In the genomic region with DNA sequence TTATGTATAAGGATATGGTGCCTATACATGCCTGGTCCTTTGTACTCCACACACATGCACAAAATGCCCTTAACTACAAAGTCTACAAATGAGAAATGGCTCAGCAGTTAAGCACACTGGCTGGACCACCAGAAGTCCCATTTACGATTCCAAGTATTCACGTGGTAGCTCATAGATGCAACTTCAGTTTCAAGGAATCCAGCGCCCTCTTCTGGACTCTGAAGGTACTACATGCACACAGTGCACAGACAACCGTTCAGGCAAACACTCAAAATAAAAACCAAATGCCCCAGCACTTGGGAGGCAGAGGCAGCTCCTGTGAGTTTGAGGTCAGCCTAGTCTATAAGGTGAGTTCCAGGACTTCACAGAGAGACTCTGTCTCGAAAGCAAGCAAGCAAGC, we compare ENCODE assay signal across 11 mouse cellular contexts. TPM values are rescaled to one million over a fixed set of nuclear protein-coding genes. Genes with fewer than 3 reads are reported as not detected.
A peak's percentile ranks its signal among the peaks of the same experiment; 100 is the strongest.
DNase-seq lines count a peak whose midpoint lies in the region; ATAC-seq and TF ChIP-seq lines count a peak whose summit lies in the region.
"Had no signal": no experiment of that assay in that cellular context is flagged by ENCODE, and none has a peak within 500 bp of the region (broad histone marks: within the 10 kb centered on the region; RNA-seq: fewer than 3 reads in every experiment).

No protein-coding gene starts in this region.

- H3K9ac ChIP-seq in liver, embryonic 12.5 days: no peak overlapping the region
- no peak overlapping the region for H3K9ac ChIP-seq in ES-E14 (ENCODE audit: insufficient read depth, low read depth, low read length, poor library complexity, severe bottlenecking)
- H3K9ac ChIP-seq in liver, postnatal 0 days (replicated peaks): no peak overlapping the region
- H3K9ac ChIP-seq in forebrain, embryonic 16.5 days (replicated peaks; ENCODE audit: low read depth, low read length): no peak overlapping the region

- in situ Hi-C loops in ES-E14 (cut with MboI; ENCODE audit: low sequenced_read_pairs in 2 of 2, unreplicated experiment in 2 of 2): no loop called here

- no peaks in the 10 kb centered on the region for H3K27me3 ChIP-seq in liver, embryonic 12.5 days (replicated peaks)
- no peaks in the 10 kb centered on the region for H3K27me3 ChIP-seq in liver, postnatal 0 days (ENCODE audit: insufficient read depth, low read length)
- no peaks in the 10 kb centered on the region for H3K27me3 ChIP-seq in forebrain, embryonic 16.5 days (replicated peaks; ENCODE audit: control insufficient read depth, insufficient read depth, low read length)

- peak; percentile 48 for DNase-seq in adrenal gland, postnatal 14 days
- no peak for DNase-seq in adrenal gland, adult 18-20 months (ENCODE audit: low spot score in 2 of 2)
- DNase-seq in liver: peak; percentile 63
- DNase-seq in ES-E14 (ENCODE audit: low read depth, low spot score): peak; percentile 85
- peak; percentile 61 for DNase-seq in liver, postnatal 0 days
- DNase-seq in MN1 (ENCODE audit: low spot score): no peak
- DNase-seq: cerebellum, adult 18-20 months had no signal

- H3K9me3 ChIP-seq in liver, embryonic 12.5 days (replicated peaks): no peaks in the 10 kb centered on the region
- no peaks in the 10 kb centered on the region for H3K9me3 ChIP-seq in ES-E14 (ENCODE audit: control insufficient read depth, insufficient read depth, low read depth, low read length)
- no peaks in the 10 kb centered on the region for H3K9me3 ChIP-seq in liver, postnatal 0 days (ENCODE audit: low read length)
- no peaks in the 10 kb centered on the region for H3K9me3 ChIP-seq in forebrain, embryonic 16.5 days (ENCODE audit: control insufficient read depth, low read length)

- 41% methylated on average over 5 of the region's 5 CpGs for WGBS in liver, embryonic 12.5 days (ENCODE audit: insufficient replicate concordance)
- WGBS in liver, postnatal 0 days (ENCODE audit: insufficient replicate concordance): 53% methylated on average over 5 of the region's 5 CpGs
- 49% methylated on average over 5 of the region's 5 CpGs for WGBS in forebrain, embryonic 16.5 days

- ATAC-seq in liver, embryonic 12.5 days: no peak
- ATAC-seq in liver, postnatal 0 days: no peak
- ATAC-seq in forebrain, embryonic 16.5 days: no peak

- no peak overlapping the region for H3K27ac ChIP-seq in liver, embryonic 12.5 days
- no peak overlapping the region for H3K27ac ChIP-seq in ES-E14 (ENCODE audit: insufficient read depth, low read depth, low read length, poor library complexity, severe bottlenecking)
- H3K27ac ChIP-seq in liver, postnatal 0 days (ENCODE audit: low read depth): no peak overlapping the region
- no peak overlapping the region for H3K27ac ChIP-seq in forebrain, embryonic 16.5 days (ENCODE audit: low read length)

- H3K4me3 ChIP-seq in liver, embryonic 12.5 days: no peak overlapping the region
- H3K4me3 ChIP-seq in ES-E14 (ENCODE audit: insufficient read depth in 1 of 2, low read depth in 1 of 2, low read length in 2 of 2, poor library complexity in 1 of 2, severe bottlenecking in 1 of 2): no peak overlapping the region
- no peak overlapping the region for H3K4me3 ChIP-seq in liver, postnatal 0 days (ENCODE audit: low read depth, low read length)
- no peak overlapping the region for H3K4me3 ChIP-seq in forebrain, embryonic 16.5 days (replicated peaks; ENCODE audit: low read length)
- H3K4me3 ChIP-seq: megakaryocyte, embryonic 14.5 days had no signal

- no peak overlapping the region for H3K4me2 ChIP-seq in liver, embryonic 12.5 days
- no peak overlapping the region for H3K4me2 ChIP-seq in liver, postnatal 0 days (ENCODE audit: low read depth, low read length)
- no peak overlapping the region for H3K4me2 ChIP-seq in forebrain, embryonic 16.5 days (ENCODE audit: low read length)

- H3K4me1 ChIP-seq in liver, embryonic 12.5 days: no peaks in the 10 kb centered on the region
- peaks cover 0 to 8% of the 10 kb centered on the region in 2 experiments; a peak in 1 of 4 replicates for H3K4me1 ChIP-seq in ES-E14 (ENCODE audit: control insufficient read depth in 2 of 2, insufficient read depth in 2 of 2, low read length in 2 of 2, poor library complexity in 1 of 2)
- H3K4me1 ChIP-seq in liver, postnatal 0 days (ENCODE audit: insufficient read depth): no peaks in the 10 kb centered on the region
- no peaks in the 10 kb centered on the region for H3K4me1 ChIP-seq in forebrain, embryonic 16.5 days (replicated peaks; ENCODE audit: control insufficient read depth, insufficient read depth, low read length)
- H3K4me1 ChIP-seq: megakaryocyte, embryonic 14.5 days had no signal

- peak; percentile 78 for TF ChIP-seq CTCF in liver, postnatal 0 days (IDR thresholded peaks at IDR 0.05; ENCODE audit: low read depth)

- no peak for TF ChIP-seq EP300 in liver, postnatal 0 days (IDR thresholded peaks at IDR 0.05; ENCODE audit: low read depth)

- peaks cover 11% of the 10 kb centered on the region for H3K36me3 ChIP-seq in liver, embryonic 12.5 days
- peaks cover 4% of the 10 kb centered on the region; the same call in 1 of the 2 replicates for H3K36me3 ChIP-seq in ES-E14 (ENCODE audit: control insufficient read depth, insufficient read depth, low read length, poor library complexity, severe bottlenecking)
- H3K36me3 ChIP-seq in liver, postnatal 0 days (replicated peaks; ENCODE audit: insufficient read depth, low read length): no peaks in the 10 kb centered on the region
- no peaks in the 10 kb centered on the region for H3K36me3 ChIP-seq in forebrain, embryonic 16.5 days (ENCODE audit: control insufficient read depth, insufficient read depth)

TF ChIP-seq in ES-E14, 5 proteins besides CTCF, POLR2A, EP300 and RAD21:
- TF ChIP-seq ZC3H11A (IDR thresholded peaks at IDR 0.05; ENCODE audit: borderline replicate concordance, low read depth, low read length) (peak; percentile 78; the same call in 1 of the 2 replicates), MAFK (IDR thresholded peaks at IDR 0.05; ENCODE audit: insufficient read depth, low read depth, low read length) (no peak)

RNA-seq across cellular contexts. Expression of a gene that starts 8.2 kb away (rescaled TPM):
- not detected in 2 replicates for total RNA-seq in adrenal gland, postnatal 14 days (2021)
- not detected for total RNA-seq in adrenal gland, adult 18-20 months (2021)
- polyA plus RNA-seq in liver, embryonic 12.5 days (2016; fragmentation: Nextera tagmentation; extraction: Ambion mirVana): not detected in 2 replicates
- total RNA-seq in ES-E14 (2012; rRNA removed): not detected in 2 replicates
- not detected in 2 replicates for polyA plus RNA-seq in liver, postnatal 0 days (2015; fragmentation: Nextera tagmentation; extraction: Ambion mirVana)
- polyA plus RNA-seq in forebrain, embryonic 16.5 days (2015; fragmentation: Nextera tagmentation; extraction: Ambion mirVana): 0.23 and 0.26 TPM in 2 replicates
- total RNA-seq: gastrocnemius, adult 18-20 months had no signal

RNA-seq across cellular contexts. Expression of a gene that starts 28.3 kb away (rescaled TPM):
- 325 and 436 TPM in 2 replicates for total RNA-seq in adrenal gland, postnatal 14 days (2021)
- 1,000 to 10,000 TPM; 1,046 to 1,696 TPM for total RNA-seq in adrenal gland, adult 18-20 months (2021)
- polyA plus RNA-seq in liver, embryonic 12.5 days (2016; fragmentation: Nextera tagmentation; extraction: Ambion mirVana): 1,099 and 1,203 TPM in 2 replicates
- 1,672 and 2,383 TPM in 2 replicates for total RNA-seq in ES-E14 (2012; rRNA removed)
- polyA plus RNA-seq in liver, postnatal 0 days (2015; fragmentation: Nextera tagmentation; extraction: Ambion mirVana): 231 and 250 TPM in 2 replicates
- polyA plus RNA-seq in forebrain, embryonic 16.5 days (2015; fragmentation: Nextera tagmentation; extraction: Ambion mirVana): 1,235 and 1,237 TPM in 2 replicates

Comparison
In these comparisons a context has a peak if more than half of its experiments do, and no peak if none do; other contexts are left out.
1. DNase-seq: peak in adrenal gland, postnatal 14 days (single experiment), liver (single experiment), ES-E14 (single experiment) and liver, postnatal 0 days (single experiment); none in adrenal gland, adult 18-20 months (0 of 2) and MN1 (single experiment).